Mouse (Mus musculus) NIH3T3 (cell line): ENCODE data around the gene Chrm5.
"Not testable (repeated sequence)": the region's sequence is repeated elsewhere in the genome, so short reads cannot be mapped to it uniquely, and the experiment has no call there.

ENCODE experiments used
- DNase-seq: peaks from one replicate; pipeline ENCODE4 v3.0.0-alpha.2; 2012; ENCODE audit warnings: low read depth

Gene Chrm5

DNA sequence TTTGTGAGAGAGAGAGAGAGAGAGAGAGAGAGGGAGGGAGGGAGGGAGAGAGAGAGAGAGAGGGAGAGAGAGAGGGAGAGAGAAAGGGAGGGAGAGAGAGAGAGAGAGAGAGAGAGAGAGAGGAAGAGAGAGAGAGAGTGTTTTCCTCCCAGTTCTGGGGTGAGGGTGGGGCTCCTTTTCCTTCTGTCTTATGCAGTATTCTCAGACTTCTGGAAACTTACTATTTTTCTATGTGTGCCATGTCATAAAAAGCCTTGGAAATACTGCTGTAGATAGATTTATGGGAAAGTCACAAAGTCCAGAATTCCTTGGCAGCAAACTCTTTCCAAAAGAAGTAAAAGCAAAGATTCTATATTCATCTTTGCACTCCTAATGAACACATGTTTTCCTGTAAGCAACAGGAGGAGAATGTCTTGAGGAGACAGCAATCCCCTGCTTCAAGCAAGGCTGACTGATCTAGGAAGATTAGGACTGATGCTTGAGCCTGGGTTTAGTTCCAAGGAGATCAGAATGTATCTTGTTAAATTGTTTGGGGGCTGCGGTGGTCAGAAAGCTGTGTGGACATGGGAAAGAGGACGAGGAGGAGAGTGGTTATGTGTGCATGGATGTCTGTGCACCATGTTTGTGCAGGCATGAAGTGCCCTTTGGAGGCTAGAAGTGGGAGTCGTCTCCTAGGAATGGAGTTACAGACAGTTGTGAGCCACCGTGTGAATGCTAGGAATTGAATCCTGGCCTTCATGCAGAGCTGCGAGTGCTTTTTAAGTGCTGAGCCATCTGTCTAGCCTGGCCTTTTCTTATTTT, 2.2 kb upstream of the Chrm5 start:
- no peak for DNase-seq

- peak; percentile 83 for DNase-seq
Measured at GRCm38 (mm10) chr2:112481564-112481963, 995 bp upstream of the Chrm5 start.

DNA sequence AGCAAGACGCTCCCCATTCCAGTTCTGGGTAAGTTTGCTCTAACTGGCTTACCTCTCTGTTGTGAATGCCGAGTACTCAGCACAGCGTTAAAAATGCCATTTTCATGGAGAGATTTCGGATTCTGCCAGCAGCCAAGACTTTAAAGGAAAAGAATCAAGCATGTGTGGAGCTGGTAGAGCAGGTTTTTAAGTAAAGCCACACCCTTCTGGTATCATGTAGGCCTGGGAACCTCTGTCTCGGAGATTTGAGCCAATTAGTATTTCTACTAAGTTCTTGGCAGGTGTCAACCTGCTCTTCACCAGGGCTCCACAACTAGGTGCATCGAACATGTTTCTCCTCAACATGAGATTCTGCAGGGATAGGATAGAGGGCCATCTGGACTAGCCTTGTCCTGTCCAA, 4.0 kb downstream of the Chrm5 start:
- DNase-seq, result no peak

DNA sequence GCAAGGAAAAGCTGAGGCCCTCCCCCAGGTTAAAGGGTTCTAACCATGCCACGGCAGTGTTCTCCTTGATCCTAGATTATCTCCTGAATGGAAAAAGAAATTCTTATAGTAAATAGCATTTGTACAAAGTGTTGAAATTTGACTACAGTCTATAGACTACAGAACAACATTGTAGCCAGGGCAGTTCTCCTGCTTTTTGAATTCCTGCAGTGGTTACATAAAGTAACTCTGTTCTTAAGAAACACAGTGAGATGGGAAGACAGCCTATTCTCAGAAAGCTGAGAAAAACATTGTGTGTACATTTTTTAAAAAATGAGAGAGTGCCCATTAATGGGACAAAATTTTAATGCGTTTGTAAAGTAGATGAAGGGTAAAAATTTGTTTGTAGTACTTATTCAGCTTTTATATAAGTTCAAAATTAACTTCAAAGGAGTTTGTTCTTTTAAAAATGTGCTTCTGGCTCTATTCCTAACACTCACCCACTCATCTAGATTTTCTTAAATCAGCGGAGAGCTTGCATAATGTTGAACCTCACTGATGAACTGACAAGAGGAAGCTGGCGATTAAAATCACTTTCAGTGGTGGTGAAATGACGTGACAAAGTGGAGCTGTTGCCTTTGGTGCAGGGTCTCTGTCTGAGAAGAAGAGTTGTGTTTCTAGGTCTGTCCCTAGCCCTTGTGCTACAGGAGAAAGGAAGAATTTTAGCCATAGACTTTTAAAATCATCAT, 5.4 kb downstream of the Chrm5 start:
- no peak for DNase-seq

DNA sequence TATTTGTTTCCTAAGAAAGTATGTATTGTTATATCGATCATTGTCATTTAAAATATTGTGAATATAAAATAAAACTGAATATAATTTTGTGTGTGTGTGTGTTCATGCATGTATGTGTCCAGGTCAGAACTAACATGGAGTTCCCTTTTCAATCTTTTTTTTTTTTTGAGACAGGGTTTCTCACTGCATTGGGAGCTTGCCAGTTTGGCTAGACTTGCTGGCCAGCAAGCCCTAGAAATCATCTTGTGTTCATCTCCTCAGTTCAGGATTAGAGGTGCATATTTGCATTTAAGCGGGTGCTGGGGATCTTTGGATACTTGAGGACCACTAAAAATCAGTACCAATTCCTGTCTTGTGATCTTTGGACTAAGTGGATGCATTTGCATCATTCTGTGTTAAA, 8.5 kb downstream of the Chrm5 start:
- no peak for DNase-seq

- no peak for DNase-seq
Measured at GRCm38 (mm10) chr2:112470961-112471381, 9.6 kb downstream of the Chrm5 start.

DNA sequence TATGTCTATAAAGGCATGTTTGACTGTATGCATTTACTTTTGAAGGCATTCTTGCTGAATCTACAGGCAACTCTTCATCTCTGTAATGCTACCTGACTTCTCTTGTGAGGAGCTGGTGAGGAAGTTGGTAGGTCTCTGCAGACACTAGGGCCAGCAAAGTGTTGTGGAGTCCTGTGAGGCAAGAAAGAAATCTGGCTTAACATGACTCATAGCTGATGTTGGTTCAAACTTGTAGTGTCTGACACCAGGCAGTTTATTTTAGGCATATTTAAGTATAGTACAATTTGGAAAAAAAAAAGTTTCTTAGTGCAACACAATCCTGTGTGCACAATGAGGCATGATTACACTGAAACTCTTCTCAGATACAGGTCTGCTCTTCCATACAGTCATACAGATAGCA, 11.0 kb downstream of the Chrm5 start:
- no peak for DNase-seq

DNA sequence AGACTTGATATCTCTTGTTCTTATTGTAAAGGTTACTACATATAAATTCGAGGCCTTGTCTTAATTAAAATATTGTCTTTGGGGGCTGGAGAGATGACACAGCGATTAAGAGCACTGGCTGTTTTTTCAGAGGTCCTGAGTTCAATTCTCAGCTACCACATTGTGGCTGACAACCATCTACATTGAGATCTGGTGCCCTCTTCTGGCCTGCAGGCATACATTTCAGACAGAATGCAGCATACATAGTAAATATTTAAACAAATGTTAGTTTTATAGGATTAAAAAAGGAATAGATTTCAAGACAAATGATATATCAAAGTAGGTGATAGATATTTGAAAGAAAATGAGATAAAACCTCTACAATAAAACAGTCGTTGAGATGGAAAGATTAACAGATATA, 20.0 kb downstream of the Chrm5 start:
- DNase-seq, result no peak

GRCm38 (mm10) chr2:112454862-112455564, 25.6 kb downstream of the Chrm5 start, which contains the start of gene Emc7:
Gene Emc7 (plus strand): TSS chr2:112454997.
- peak; percentile 97 for DNase-seq

- no peak for DNase-seq
Measured at GRCm38 (mm10) chr2:112454125-112454861, 26.3 kb downstream of the Chrm5 start.

DNA sequence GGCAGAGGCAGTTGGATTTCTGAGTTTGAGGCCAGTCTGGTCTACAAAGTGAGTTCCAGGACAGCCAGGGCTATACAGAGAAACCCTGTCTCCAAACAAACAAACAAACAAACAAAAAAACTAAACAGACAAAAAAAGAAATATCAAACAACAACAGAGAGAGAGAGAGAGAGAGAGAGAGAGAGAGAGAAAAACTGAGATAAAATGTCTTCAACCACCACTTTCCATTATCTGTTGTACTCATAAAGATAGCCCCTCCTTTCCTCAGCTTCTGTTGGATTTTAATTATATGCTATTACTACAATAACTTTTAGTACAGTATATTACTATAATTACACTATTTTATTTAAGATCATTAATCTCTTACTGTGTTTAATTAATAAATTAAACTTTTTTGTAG, 28.1 kb downstream of the Chrm5 start:
- DNase-seq, result not testable (repeated sequence)

GRCm38 (mm10) chr2:112449597-112450296, 30.8 kb downstream of the Chrm5 start:
- peak; percentile 78 for DNase-seq

GRCm38 (mm10) chr2:112448510-112449059, 32.0 kb downstream of the Chrm5 start:
- DNase-seq, result no peak

DNA sequence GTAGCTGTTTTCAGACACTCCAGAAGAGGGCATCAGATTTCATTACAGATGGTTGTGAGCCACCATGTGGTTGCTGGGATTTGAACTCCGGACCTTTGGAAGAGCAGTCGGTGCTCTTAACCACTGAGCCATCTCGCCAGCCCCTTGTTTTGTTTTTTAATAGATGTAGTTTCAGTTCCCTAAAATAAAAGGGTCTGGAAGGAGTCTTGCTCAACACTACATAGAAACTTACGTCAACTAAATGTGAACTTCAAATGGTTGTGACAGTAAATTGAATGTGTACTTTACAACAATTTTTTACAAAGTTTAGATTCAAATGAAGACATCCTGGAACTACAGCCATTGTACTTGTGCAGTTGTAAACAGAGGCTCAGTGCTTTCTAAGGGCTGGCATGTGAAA, 32.5 kb downstream of the Chrm5 start:
- DNase-seq, result not testable (repeated sequence)

DNA sequence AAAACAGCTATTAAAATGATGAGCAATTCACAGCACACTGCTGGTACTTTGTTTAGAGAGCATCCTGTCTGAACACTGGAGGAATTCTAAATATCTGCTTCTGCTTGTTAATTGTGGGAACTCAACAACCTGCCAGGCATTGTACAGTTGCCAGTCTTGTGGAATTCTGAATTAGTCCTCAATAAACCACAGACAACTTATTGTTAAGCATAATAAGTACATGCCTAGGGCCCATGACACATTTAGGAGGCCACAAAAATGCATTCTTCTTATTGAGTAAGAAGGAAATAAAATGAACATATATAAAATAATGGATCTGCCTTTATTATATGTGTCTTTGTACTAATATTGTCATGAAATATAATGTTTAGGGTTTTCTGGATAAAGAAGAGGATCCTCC, 35.1 kb downstream of the Chrm5 start:
- peak; percentile 24 for DNase-seq

DNA sequence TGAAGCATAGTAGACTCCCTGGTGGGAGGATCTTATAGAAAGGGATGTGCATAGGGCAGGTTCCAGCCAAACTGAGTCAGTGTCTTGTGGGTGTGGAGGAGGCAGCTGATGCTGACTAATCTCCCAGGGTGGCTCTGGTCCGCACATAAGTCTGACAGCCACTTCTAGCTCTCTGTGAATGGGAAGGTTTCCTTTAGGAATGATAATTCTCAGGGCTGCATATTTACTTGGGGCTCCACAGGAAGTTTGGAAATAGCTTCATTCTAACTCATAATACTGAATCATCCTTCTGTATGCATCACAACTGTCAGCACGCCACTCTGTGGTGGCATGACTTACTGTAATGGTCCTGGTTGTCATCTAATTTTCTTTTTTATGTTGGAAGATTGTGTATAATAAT, 37.1 kb downstream of the Chrm5 start:
- peak; percentile 80 for DNase-seq

DNA sequence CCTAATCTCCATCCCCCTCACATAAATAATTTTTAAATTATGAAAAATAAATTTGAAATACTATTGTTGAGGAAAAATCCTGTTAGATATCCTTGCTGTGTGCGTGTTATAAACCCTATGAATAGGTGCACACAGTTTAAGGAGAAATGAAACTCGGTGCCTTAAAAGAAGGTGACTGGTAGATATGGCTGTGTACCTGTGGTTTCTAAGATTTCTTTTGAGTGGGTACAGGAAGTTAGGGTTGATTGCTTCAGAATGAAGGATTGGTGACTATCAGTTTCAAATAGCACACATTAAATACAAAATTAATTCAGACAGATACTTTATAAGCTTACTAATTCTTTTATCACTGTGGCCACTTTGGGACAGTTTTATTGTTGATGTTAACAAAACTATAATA, 43.0 kb downstream of the Chrm5 start:
- no peak for DNase-seq

- no peak for DNase-seq
Measured at GRCm38 (mm10) chr2:112436292-112436691, 44.3 kb downstream of the Chrm5 start.

- DNase-seq, result peak; percentile 67
Measured at GRCm38 (mm10) chr2:112433359-112433758, 47.2 kb downstream of the Chrm5 start.

- DNase-seq, result no peak
Measured at GRCm38 (mm10) chr2:112432523-112432922, 48.0 kb downstream of the Chrm5 start.

DNA sequence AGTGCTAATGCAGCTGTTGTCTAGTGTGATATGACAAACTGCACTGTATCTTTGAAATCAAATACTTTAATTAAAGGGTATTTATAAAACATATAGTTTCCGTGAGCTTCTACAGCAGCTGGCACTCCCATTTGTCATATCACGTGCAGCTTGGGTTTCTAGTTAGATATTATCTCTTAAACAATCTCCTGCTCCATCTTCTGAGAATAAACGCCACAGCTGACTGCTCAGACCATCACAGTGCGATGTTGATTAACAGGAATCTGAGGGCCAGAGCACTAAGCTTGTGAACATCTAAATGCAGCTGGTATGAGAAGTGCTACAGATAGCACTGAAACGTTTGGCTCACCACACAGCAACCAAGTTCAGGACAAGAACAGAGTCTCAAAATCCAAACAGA, 50.2 kb downstream of the Chrm5 start:
- no peak for DNase-seq
